Mouse (Mus musculus) liver, embryonic 16.5 days (tissue): Measurements from ENCODE around the gene Thsd4. TPM values are rescaled to one million over a fixed set of nuclear protein-coding genes. Genes with fewer than 3 reads are reported as not detected.

Experiments
- ATAC-seq: fragments of 200-750 bp; cut with Nextera tagmentation; 2 replicates; pipeline ENCODE4 v1.8.0; 2017; ENCODE audit warnings: low read depth, mild to moderate bottlenecking, moderate number of reproducible peaks, moderate library complexity
- H3K27ac ChIP-seq: fragments of 300-500 bp; sonication (generic); 2 replicates; pipeline ENCODE4 v1.5.1; 2014; ENCODE audit warnings: mild to moderate bottlenecking, low read length
- H3K27me3 ChIP-seq: fragments of 300-500 bp; sonication (generic); 2 replicates; pipeline ENCODE4 v1.6.1; 2014; ENCODE audit warnings: low read depth, low read length, mixed read lengths; ENCODE audit not compliant: control insufficient read depth, insufficient read depth
- H3K36me3 ChIP-seq: fragments of 300-500 bp; sonication (generic); 2 replicates; pipeline ENCODE4 v1.6.1; 2014; ENCODE audit warnings: mild to moderate bottlenecking; ENCODE audit not compliant: control insufficient read depth, insufficient read depth
- H3K4me1 ChIP-seq: fragments of 300-500 bp; sonication (generic); 2 replicates; pipeline ENCODE4 v1.6.1; 2014; ENCODE audit warnings: low read depth, low read length, mixed read lengths; ENCODE audit not compliant: control insufficient read depth
- H3K4me2 ChIP-seq: fragments of 300-500 bp; sonication (generic); 2 replicates; pipeline ENCODE4 v1.6.1; 2014; ENCODE audit warnings: low read depth, low read length, mixed read lengths
- H3K4me3 ChIP-seq: fragments of 300-500 bp; sonication (generic); 2 replicates; pipeline ENCODE4 v1.5.1; 2014; ENCODE audit warnings: low read depth, mild to moderate bottlenecking, low read length
- H3K9ac ChIP-seq: fragments of 300-500 bp; sonication (generic); 2 replicates; pipeline ENCODE4 v1.6.1; 2014; ENCODE audit warnings: low read depth, low read length
- H3K9me3 ChIP-seq: fragments of 300-500 bp; sonication (generic); replicated peaks from 2 replicates; pipeline ENCODE4 v1.6.1; 2016; ENCODE audit warnings: low read length; ENCODE audit not compliant: control insufficient read depth
- WGBS: fragments of 180-500 bp; shearing (Covaris S2); extraction: QIAGEN DNeasy Blood & Tissue Kit; methylation state at CpG from one replicate; pipeline ENCODE4 v1.1.7; 2014; ENCODE audit not compliant: insufficient replicate concordance; 5-methylcytosine and 5-hydroxymethylcytosine counted together
- polyA plus RNA-seq: library from polyadenylated mRNA; unstranded; fragments of >200 nt; fragmentation: Nextera tagmentation; extraction: Ambion mirVana; gene quantifications from 2 replicates; pipeline ENCODE4 v1.2.1, GENCODE M21; 2015

Thsd4 gene
- polyA plus RNA-seq, 1 experiment from 2014 or later = 1.1 TPM

- Histone ChIP-seq H3K36me3 (no peaks in the 10 kb centered on the region), H3K27ac (no peak overlapping the region), H3K4me3 (no peak overlapping the region), H3K9ac (no peak overlapping the region), H3K4me1 (no peaks in the 10 kb centered on the region; the same call in 1 of the 2 replicates), H3K27me3 (no peaks in the 10 kb centered on the region), H3K4me2 (no peak overlapping the region), H3K9me3 (no peaks in the 10 kb centered on the region)
- 71% methylated on average over 10 of the region's 10 CpGs for WGBS
- no peak for ATAC-seq
These were observed 210.2 kb downstream of the Thsd4 start for GRCm38 (mm10) chr9:60311594-60312128.

DNA sequence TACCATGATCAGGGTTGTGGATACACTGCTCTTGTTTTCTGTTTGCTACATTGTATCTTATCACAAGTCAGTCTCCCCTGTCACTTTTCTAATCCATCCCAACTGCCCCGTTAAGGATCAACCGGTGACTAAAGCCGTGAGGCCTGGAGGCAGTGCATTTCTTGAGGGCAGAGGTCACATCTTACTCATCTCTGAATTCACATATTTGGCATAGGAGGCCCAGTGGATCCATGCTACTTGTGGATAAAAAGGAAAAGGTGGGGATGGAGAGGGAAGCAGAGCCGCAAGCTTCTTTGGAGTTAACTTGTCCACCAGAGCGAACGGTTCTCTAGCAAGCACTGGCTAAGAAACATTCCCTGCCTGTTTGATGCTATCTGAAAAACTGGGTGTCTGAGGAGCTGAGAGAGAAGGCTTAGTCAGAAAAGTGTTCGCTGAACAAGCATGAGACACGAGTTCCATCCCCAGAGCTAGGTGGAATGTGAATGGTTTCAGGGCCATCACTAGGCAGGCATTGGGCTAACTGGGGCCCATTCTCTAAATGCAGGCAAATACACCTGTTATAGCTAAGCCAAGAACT lies 211.0 kb downstream of the Thsd4 start:
- WGBS = 70% methylated on average over 8 of the region's 8 CpGs
- H3K27me3 ChIP-seq = no peaks in the 10 kb centered on the region
- H3K27ac ChIP-seq = no peak overlapping the region

DNA sequence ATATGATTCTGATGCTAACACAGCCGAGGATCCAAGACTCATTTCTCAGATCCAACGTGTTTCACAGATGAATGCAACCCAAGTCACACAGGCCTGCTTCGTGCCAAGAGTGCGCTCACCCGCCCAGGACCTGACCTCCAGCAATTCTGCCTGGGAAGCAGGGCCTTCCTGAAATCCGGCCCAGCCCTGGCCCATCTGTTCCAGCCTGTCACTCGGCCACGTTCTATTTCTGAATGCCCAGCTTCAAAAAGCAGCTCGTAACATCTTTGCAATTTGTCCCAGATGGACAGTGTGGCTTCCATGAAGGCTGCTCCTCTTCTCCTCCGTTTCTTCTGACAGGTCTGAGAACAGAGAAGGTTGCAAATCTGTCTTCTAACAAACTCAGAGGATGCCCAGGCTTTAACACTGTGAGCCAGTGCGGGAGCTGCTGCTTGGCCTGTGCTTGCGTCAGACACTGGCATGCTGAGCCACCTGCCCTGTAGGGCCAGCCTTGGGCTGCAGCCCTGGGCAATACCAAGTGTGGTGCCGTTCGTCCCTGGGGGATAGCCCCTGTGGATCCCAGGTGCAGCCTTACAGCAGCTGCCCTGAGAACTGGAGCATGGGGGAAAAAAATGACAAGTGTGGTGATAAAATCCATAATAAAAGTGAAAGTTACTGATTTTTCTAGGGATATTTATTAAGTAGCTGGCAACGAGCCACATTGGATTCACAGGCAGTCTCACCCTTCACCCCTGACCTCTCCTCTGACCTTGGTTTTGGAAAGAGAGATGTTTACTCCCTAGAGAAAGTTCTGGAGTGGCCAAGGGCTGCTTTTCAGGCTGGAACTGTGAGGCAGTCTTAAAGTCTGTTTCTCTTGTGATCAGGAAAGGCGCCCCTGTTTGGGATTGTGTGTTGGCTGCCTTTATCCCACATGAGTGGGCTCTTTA lies 211.8 kb downstream of the Thsd4 start:
- Histone ChIP-seq H3K9me3 (no peaks in the 10 kb centered on the region), H3K27ac (no peak overlapping the region), H3K27me3 (no peaks in the 10 kb centered on the region), H3K4me3 (no peak overlapping the region), H3K9ac (no peak overlapping the region), H3K36me3 (no peaks in the 10 kb centered on the region), H3K4me2 (no peak overlapping the region), H3K4me1 (no peaks in the 10 kb centered on the region; the same call in 1 of the 2 replicates)
- WGBS = 66% methylated on average over 16 of the region's 16 CpGs
- ATAC-seq = no peak

More for the DNA sequence above, 211.0 kb downstream of the Thsd4 start:
- Histone ChIP-seq H3K4me1 (no peaks in the 10 kb centered on the region; the same call in 1 of the 2 replicates), H3K9ac (no peak overlapping the region), H3K4me3 (no peak overlapping the region), H3K4me2 (no peak overlapping the region), H3K9me3 (no peaks in the 10 kb centered on the region), H3K36me3 (no peaks in the 10 kb centered on the region)
- ATAC-seq = no peak

- Histone ChIP-seq H3K4me2 (no peak overlapping the region), H3K4me1 (no peaks in the 10 kb centered on the region; the same call in 1 of the 2 replicates), H3K27ac (no peak overlapping the region), H3K36me3 (no peaks in the 10 kb centered on the region), H3K9ac (no peak overlapping the region), H3K4me3 (no peak overlapping the region), H3K27me3 (no peaks in the 10 kb centered on the region), H3K9me3 (no peaks in the 10 kb centered on the region)
- ATAC-seq = no peak
- WGBS = 52% methylated on average over 4 of the region's 4 CpGs
These were observed 213.7 kb downstream of the Thsd4 start for GRCm38 (mm10) chr9:60308182-60308581.

DNA sequence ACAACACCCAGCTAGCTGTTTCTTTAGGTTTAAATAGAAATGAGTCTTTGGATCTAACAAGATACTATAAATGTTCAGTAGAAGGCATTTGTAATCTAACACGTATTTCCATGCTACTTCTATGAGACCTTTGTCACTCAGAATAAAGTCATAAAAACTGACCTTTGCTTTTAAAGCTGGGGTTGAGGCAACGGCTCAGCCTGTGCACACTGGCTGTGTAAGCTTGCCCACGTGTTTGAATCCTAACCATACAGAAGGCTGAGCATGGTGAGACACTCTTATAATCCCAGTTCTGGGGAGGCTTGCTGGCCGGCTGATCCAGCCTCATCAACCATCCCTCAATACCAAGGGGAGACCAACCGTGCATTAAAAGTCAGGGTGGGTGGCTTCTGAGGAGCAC lies 214.4 kb downstream of the Thsd4 start:
- Histone ChIP-seq H3K9ac (no peak overlapping the region), H3K4me3 (no peak overlapping the region), H3K4me2 (no peak overlapping the region), H3K4me1 (no peaks in the 10 kb centered on the region; the same call in 1 of the 2 replicates), H3K9me3 (no peaks in the 10 kb centered on the region), H3K27me3 (no peaks in the 10 kb centered on the region), H3K36me3 (no peaks in the 10 kb centered on the region), H3K27ac (no peak overlapping the region)
- no peak for ATAC-seq
- WGBS = 59% methylated on average over 5 of the region's 5 CpGs

- 64% methylated on average over 4 of the region's 4 CpGs for WGBS
- Histone ChIP-seq H3K27ac (no peak overlapping the region), H3K9ac (no peak overlapping the region), H3K4me3 (no peak overlapping the region), H3K9me3 (no peaks in the 10 kb centered on the region), H3K4me2 (no peak overlapping the region), H3K4me1 (no peaks in the 10 kb centered on the region; the same call in 1 of the 2 replicates), H3K36me3 (no peaks in the 10 kb centered on the region), H3K27me3 (no peaks in the 10 kb centered on the region)
- ATAC-seq = no peak
These were observed 215.6 kb downstream of the Thsd4 start for GRCm38 (mm10) chr9:60306241-60306640.

- H3K4me1 ChIP-seq = no peaks in the 10 kb centered on the region
- ATAC-seq = no peak
- no peak overlapping the region for H3K4me2 ChIP-seq
- no peaks in the 10 kb centered on the region for H3K36me3 ChIP-seq
- H3K27me3 ChIP-seq = no peaks in the 10 kb centered on the region
- H3K4me3 ChIP-seq = no peak overlapping the region
- H3K27ac ChIP-seq = no peak overlapping the region
- WGBS = 67% methylated on average over 2 of the region's 2 CpGs
- no peak overlapping the region for H3K9ac ChIP-seq
- no peaks in the 10 kb centered on the region for H3K9me3 ChIP-seq
These were observed 216.5 kb downstream of the Thsd4 start for GRCm38 (mm10) chr9:60305204-60305840.

DNA sequence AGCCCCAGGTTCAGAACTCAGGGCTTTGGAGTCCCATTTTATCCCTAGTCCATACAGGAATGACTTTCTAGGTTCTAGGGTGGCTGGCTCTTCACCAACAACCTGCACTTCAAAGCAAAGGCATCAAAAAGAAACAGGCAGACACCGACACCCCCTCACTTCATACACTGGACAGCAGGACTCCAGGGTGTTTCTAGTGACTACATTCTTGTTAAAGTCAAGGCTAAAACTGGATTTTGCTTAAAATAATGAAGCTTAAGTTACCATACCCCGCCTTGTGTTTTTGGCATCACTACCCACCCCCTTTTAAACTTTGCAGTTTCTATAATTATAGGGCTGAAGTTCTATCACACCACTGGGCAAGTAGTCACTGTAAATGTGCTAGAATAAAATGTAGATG lies 225.6 kb downstream of the Thsd4 start:
- no peak for ATAC-seq
- H3K27me3 ChIP-seq = no peaks in the 10 kb centered on the region
- H3K9me3 ChIP-seq = no peaks in the 10 kb centered on the region
- 68% methylated on average over 2 of the region's 2 CpGs for WGBS
- H3K27ac ChIP-seq = no peak overlapping the region
- H3K9ac ChIP-seq = no peak overlapping the region
- H3K36me3 ChIP-seq = no peaks in the 10 kb centered on the region
- H3K4me3 ChIP-seq = no peak overlapping the region
- H3K4me2 ChIP-seq = no peak overlapping the region
- no peaks in the 10 kb centered on the region for H3K4me1 ChIP-seq
